Mouse (Mus musculus): Measurements from ENCODE around the gene Spire2.

Spire2 gene

GRCm38 (mm10) chr8:123398308-123398707 is 65.8 kb downstream of the Spire2 start:
- TF ChIP-seq GATA4 (IDR thresholded peaks at IDR 0.05; ENCODE audit: insufficient replicate concordance, low read length) = no peak

- TF ChIP-seq GATA4 (IDR thresholded peaks at IDR 0.05; ENCODE audit: insufficient replicate concordance, low read length) = no peak
These were observed 69.4 kb downstream of the Spire2 start for GRCm38 (mm10) chr8:123401936-123402335.

- TF ChIP-seq GATA4 (IDR thresholded peaks at IDR 0.05; ENCODE audit: insufficient replicate concordance, low read length) = no peak
These were observed 70.3 kb downstream of the Spire2 start for GRCm38 (mm10) chr8:123402730-123403326.

- no peak for TF ChIP-seq GATA4 (IDR thresholded peaks at IDR 0.05; ENCODE audit: insufficient replicate concordance, low read length)
These were observed 72.0 kb downstream of the Spire2 start for GRCm38 (mm10) chr8:123404521-123404920.

GRCm38 (mm10) chr8:123406786-123407185 is 74.3 kb downstream of the Spire2 start, which contains the start of gene Mc1r:
Gene Mc1r (plus strand): TSS chr8:123407107.
- TF ChIP-seq GATA4 (IDR thresholded peaks at IDR 0.05; ENCODE audit: insufficient replicate concordance, low read length) = no peak

- TF ChIP-seq GATA4 (IDR thresholded peaks at IDR 0.05; ENCODE audit: insufficient replicate concordance, low read length) = no peak
These were observed 75.1 kb downstream of the Spire2 start for GRCm38 (mm10) chr8:123407612-123408011.

- TF ChIP-seq GATA4 (IDR thresholded peaks at IDR 0.05; ENCODE audit: insufficient replicate concordance, low read length) = no peak
These were observed 76.4 kb downstream of the Spire2 start for GRCm38 (mm10) chr8:123408586-123409544.

GRCm38 (mm10) chr8:123410049-123410587 is 77.6 kb downstream of the Spire2 start:
- TF ChIP-seq GATA4 (IDR thresholded peaks at IDR 0.05; ENCODE audit: insufficient replicate concordance, low read length) = peak; percentile 33; the same call in 1 of the 2 replicates

- TF ChIP-seq GATA4 (IDR thresholded peaks at IDR 0.05; ENCODE audit: insufficient replicate concordance, low read length) = no peak
These were observed 78.3 kb downstream of the Spire2 start for GRCm38 (mm10) chr8:123410788-123411187.

- TF ChIP-seq GATA4 (IDR thresholded peaks at IDR 0.05; ENCODE audit: insufficient replicate concordance, low read length) = no peak
These were observed 78.7 kb downstream of the Spire2 start, which contains the start of gene Tubb3 for GRCm38 (mm10) chr8:123411246-123411645. Gene Tubb3 (plus strand): TSS chr8:123411424.

- no peak for TF ChIP-seq GATA4 (IDR thresholded peaks at IDR 0.05; ENCODE audit: insufficient replicate concordance, low read length)
These were observed 79.3 kb downstream of the Spire2 start for GRCm38 (mm10) chr8:123411781-123412327.

GRCm38 (mm10) chr8:123412560-123413170 is 80.2 kb downstream of the Spire2 start:
- TF ChIP-seq GATA4 (IDR thresholded peaks at IDR 0.05; ENCODE audit: insufficient replicate concordance, low read length) = no peak

GRCm38 (mm10) chr8:123414255-123414654 is 81.7 kb downstream of the Spire2 start:
- TF ChIP-seq GATA4 (IDR thresholded peaks at IDR 0.05; ENCODE audit: insufficient replicate concordance, low read length) = no peak

- TF ChIP-seq GATA4 (IDR thresholded peaks at IDR 0.05; ENCODE audit: insufficient replicate concordance, low read length) = no peak
These were observed 83.7 kb downstream of the Spire2 start for GRCm38 (mm10) chr8:123415967-123416943.
